Mouse (Mus musculus) lung, postnatal 0 days (tissue): ENCODE results near the gene Recql5.

Source experiments
- CTCF ChIP-seq: IDR thresholded peaks from 2 replicates; pipeline ENCODE4 v1.5.1; 2016; ENCODE audit warnings: antibody characterized with exemption, mild to moderate bottlenecking
- EP300 ChIP-seq: IDR thresholded peaks from 2 replicates; pipeline ENCODE4 v1.6.1; 2016; ENCODE audit warnings: antibody characterized with exemption, mild to moderate bottlenecking, control low read depth

DNA sequence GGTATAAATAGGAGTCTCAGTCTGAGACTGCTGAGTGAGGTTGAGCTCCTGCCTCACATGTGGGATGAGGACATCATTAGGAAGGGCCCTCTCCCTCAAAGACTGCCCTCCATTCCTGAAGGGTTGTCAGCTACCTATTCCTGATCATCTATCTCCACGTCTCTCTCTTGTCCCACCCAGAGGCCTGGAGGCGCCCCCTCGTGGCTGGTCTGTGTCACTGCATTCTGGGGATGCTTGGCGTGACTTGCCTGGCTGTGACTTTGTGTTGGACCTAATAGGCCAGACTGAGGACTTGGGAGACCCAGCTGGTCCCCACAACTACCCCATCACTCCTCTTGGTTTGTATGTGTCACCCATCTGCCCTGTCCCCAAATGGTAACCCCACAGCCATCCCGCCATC, 52.3 kb downstream of the Recql5 start:
- TF ChIP-seq CTCF (peak; percentile 87), EP300 (no peak)
